Mouse (Mus musculus) forebrain, embryonic 15.5 days (tissue): ENCODE measurements around the gene Tmem45a2. TPM values are rescaled to one million over a fixed set of nuclear protein-coding genes. Genes with fewer than 3 reads are reported as not detected.
"Not testable (repeated sequence)": the region's sequence is repeated elsewhere in the genome, so short reads cannot be mapped to it uniquely, and the experiment has no call there.

ENCODE experiments used
- ATAC-seq: fragments of 200-750 bp; cut with Nextera tagmentation; replicated peaks from 2 replicates; pipeline ENCODE4 v1.8.0; 2017; ENCODE audit warnings: mild to moderate bottlenecking, moderate TSS enrichment, moderate library complexity
- H3K27ac ChIP-seq: fragments of 300-500 bp; sonication (generic); replicated peaks from 2 replicates; pipeline ENCODE4 v1.5.1; 2015; ENCODE audit warnings: mild to moderate bottlenecking, inconsistent platforms
- H3K27me3 ChIP-seq: fragments of 300-500 bp; sonication (generic); 2 replicates; pipeline ENCODE4 v1.6.1; 2015; ENCODE audit warnings: inconsistent platforms
- H3K36me3 ChIP-seq: fragments of 300-500 bp; sonication (generic); 2 replicates; pipeline ENCODE4 v1.6.1; 2015; ENCODE audit warnings: mild to moderate bottlenecking, inconsistent platforms
- H3K4me1 ChIP-seq: fragments of 300-500 bp; sonication (generic); 2 replicates; pipeline ENCODE4 v1.6.1; 2015; ENCODE audit warnings: inconsistent platforms
- H3K4me2 ChIP-seq: fragments of 300-500 bp; sonication (generic); replicated peaks from 2 replicates; pipeline ENCODE4 v1.6.1; 2015; ENCODE audit warnings: mild to moderate bottlenecking, inconsistent platforms
- H3K4me3 ChIP-seq: fragments of 300-500 bp; sonication (generic); 2 replicates; pipeline ENCODE4 v1.5.1; 2015; ENCODE audit warnings: mild to moderate bottlenecking, inconsistent platforms
- H3K9ac ChIP-seq: fragments of 300-500 bp; sonication (generic); replicated peaks from 2 replicates; pipeline ENCODE4 v1.6.1; 2015; ENCODE audit warnings: mild to moderate bottlenecking, inconsistent platforms
- H3K9me3 ChIP-seq: fragments of 300-500 bp; sonication (generic); 2 replicates; pipeline ENCODE4 v1.6.1; 2016; ENCODE audit warnings: inconsistent platforms
- WGBS: fragments of 180-500 bp; shearing (Covaris S2); methylation state at CpG from one replicate; pipeline ENCODE4 v1.1.7; 2015; ENCODE audit warnings: mixed read lengths; 5-methylcytosine and 5-hydroxymethylcytosine counted together
- polyA plus RNA-seq: library from polyadenylated mRNA; unstranded; fragments of >200 nt; fragmentation: Nextera tagmentation; extraction: Ambion mirVana; gene quantifications from 2 replicates; pipeline ENCODE4 v1.2.1, GENCODE M21; 2015

Tmem45a2 gene
- polyA plus RNA-seq, 1 experiment from 2014 or later = not detected

GRCm38 (mm10) chr16:57056995-57057394, 14.2 kb downstream of the Tmem45a2 start:
- no peaks in the 10 kb centered on the region for H3K9me3 ChIP-seq
- no peak for ATAC-seq
- WGBS = 88% methylated on average over 4 of the region's 4 CpGs
- H3K4me1 ChIP-seq = no peaks in the 10 kb centered on the region
- no peaks in the 10 kb centered on the region for H3K27me3 ChIP-seq
- no peak overlapping the region for H3K4me3 ChIP-seq
- H3K27ac ChIP-seq = no peak overlapping the region
- no peak overlapping the region for H3K4me2 ChIP-seq
- H3K9ac ChIP-seq = no peak overlapping the region
- no peaks in the 10 kb centered on the region for H3K36me3 ChIP-seq

GRCm38 (mm10) chr16:57049974-57050373, 21.2 kb downstream of the Tmem45a2 start:
- 90% methylated on average over 3 of the region's 3 CpGs for WGBS
- H3K27ac ChIP-seq = no peak overlapping the region
- H3K4me3 ChIP-seq = no peak overlapping the region
- H3K36me3 ChIP-seq = no peaks in the 10 kb centered on the region
- H3K27me3 ChIP-seq = no peaks in the 10 kb centered on the region
- no peaks in the 10 kb centered on the region for H3K4me1 ChIP-seq
- H3K9me3 ChIP-seq = no peaks in the 10 kb centered on the region
- H3K4me2 ChIP-seq = no peak overlapping the region
- no peak for ATAC-seq
- no peak overlapping the region for H3K9ac ChIP-seq

- Histone ChIP-seq H3K36me3 (no peaks in the 10 kb centered on the region), H3K27ac (no peak overlapping the region), H3K27me3 (no peaks in the 10 kb centered on the region), H3K4me3 (no peak overlapping the region), H3K4me1 (no peaks in the 10 kb centered on the region), H3K9me3 (no peaks in the 10 kb centered on the region), H3K9ac (no peak overlapping the region), H3K4me2 (no peak overlapping the region)
- ATAC-seq = no peak
- 62% methylated on average over 5 of the region's 5 CpGs for WGBS
Observed at GRCm38 (mm10) chr16:57038600-57038999, 32.6 kb downstream of the Tmem45a2 start.

- no peaks in the 10 kb centered on the region for H3K36me3 ChIP-seq
- no peaks in the 10 kb centered on the region for H3K9me3 ChIP-seq
- no peaks in the 10 kb centered on the region for H3K27me3 ChIP-seq
- H3K27ac ChIP-seq = no peak overlapping the region
- H3K4me3 ChIP-seq = no peak overlapping the region
- no peaks in the 10 kb centered on the region for H3K4me1 ChIP-seq
- H3K9ac ChIP-seq = no peak overlapping the region
- WGBS = 88% methylated on average over 6 of the region's 7 CpGs
- ATAC-seq = no peak
- no peak overlapping the region for H3K4me2 ChIP-seq
Observed at GRCm38 (mm10) chr16:57030150-57030885, 40.9 kb downstream of the Tmem45a2 start.

GRCm38 (mm10) chr16:56998283-56998682, 72.9 kb downstream of the Tmem45a2 start:
- H3K9ac ChIP-seq, H3K27me3 ChIP-seq, H3K4me3 ChIP-seq, H3K4me1 ChIP-seq, ATAC-seq, H3K27ac ChIP-seq, H3K36me3 ChIP-seq, H3K4me2 ChIP-seq, H3K9me3 ChIP-seq: not testable (repeated sequence)
- WGBS = 88% methylated on average over 9 of the region's 9 CpGs

Other genes starting within 250 kb of the Tmem45a2 start
- gene Tmem45a, start 185.2 kb downstream of the Tmem45a2 start, polyA plus RNA-seq = 2.6 and 2.7 TPM in 2 replicates
- 0.27 TPM in 1 of 2 replicates, not detected in the other for gene Lnp1, start 143.3 kb downstream of the Tmem45a2 start, polyA plus RNA-seq
- gene Tomm70a, start 50.3 kb upstream of the Tmem45a2 start, polyA plus RNA-seq = 54.3 and 55.9 TPM in 2 replicates
- 37.7 and 41.1 TPM in 2 replicates for gene Nit2, start 96.0 kb upstream of the Tmem45a2 start, polyA plus RNA-seq
- gene Tbc1d23, start 160.1 kb upstream of the Tmem45a2 start, polyA plus RNA-seq = 33.7 and 34.6 TPM in 2 replicates
- 0.18 and 0.43 TPM in 2 replicates for gene Tmem30c, start 221.5 kb upstream of the Tmem45a2 start, polyA plus RNA-seq